Mouse (Mus musculus) brain, embryonic 18.5 days (tissue): ENCODE results near the gene Phf5a.

Experiments
- DNase-seq: peaks from one replicate; pipeline ENCODE4 v3.0.0-alpha.2; 2012; ENCODE audit warnings: low read depth, low spot score

The Phf5a gene

GRCm38 (mm10) chr15:81848301-81848700 lies 23.4 kb downstream of the Phf5a start:
- no peak for DNase-seq

GRCm38 (mm10) chr15:81847861-81848260 lies 23.9 kb downstream of the Phf5a start:
- DNase-seq, result no peak

- no peak for DNase-seq
Observed at GRCm38 (mm10) chr15:81847161-81847560, 24.6 kb downstream of the Phf5a start.

GRCm38 (mm10) chr15:81846755-81847154 lies 25.0 kb downstream of the Phf5a start:
- no peak for DNase-seq

DNA sequence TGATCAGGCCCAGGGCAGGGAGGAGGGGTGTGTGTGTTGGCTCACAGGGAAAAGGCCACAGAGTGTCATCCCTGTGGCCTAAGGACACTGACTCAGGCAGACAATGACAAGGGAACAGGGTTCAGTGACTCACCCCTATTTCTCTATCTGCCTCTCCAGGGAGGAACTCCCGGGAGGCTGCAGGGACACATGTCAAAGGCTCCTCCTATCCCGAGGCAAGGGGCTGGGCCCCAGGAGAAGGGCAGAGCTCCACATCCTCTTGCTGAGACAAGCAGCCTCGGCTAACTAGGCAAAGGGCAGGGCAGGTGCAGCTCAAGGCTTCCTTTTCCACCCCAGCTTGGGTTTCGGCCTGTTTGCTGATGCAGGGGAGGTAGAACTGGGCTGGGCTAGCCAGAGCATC lies 26.0 kb downstream of the Phf5a start:
- DNase-seq, result no peak

GRCm38 (mm10) chr15:81845033-81845625 lies 26.6 kb downstream of the Phf5a start:
- no peak for DNase-seq

GRCm38 (mm10) chr15:81842275-81842674 lies 29.4 kb downstream of the Phf5a start:
- DNase-seq, result no peak

- no peak for DNase-seq
Observed at GRCm38 (mm10) chr15:81840306-81840705, 31.4 kb downstream of the Phf5a start.

DNA sequence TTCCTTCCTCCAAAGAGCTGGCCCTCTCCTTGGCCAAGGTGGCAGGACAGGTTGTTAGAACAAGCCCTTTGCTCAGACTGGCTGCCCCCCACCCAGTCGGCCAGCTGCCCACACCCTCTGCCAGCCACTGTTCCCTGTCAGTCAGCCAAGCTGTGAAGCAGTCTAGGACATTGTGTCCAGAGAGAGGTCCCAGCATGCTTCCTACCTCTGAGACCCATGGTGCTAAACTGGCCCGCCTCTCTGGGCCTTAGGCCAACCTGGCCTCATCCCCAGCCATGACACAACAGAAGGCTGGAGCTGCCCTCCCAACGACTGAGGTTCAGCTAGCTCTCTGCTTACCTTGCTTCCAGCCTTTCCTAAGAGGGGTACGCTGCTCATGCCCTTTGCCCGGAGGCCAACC lies 32.1 kb downstream of the Phf5a start:
- DNase-seq, result no peak

GRCm38 (mm10) chr15:81838554-81839235 lies 33.0 kb downstream of the Phf5a start:
- no peak for DNase-seq

GRCm38 (mm10) chr15:81836966-81837920 lies 34.5 kb downstream of the Phf5a start:
- no peak for DNase-seq

- no peak for DNase-seq
Observed at GRCm38 (mm10) chr15:81836124-81836821, 35.4 kb downstream of the Phf5a start.

GRCm38 (mm10) chr15:81835007-81835880 lies 36.5 kb downstream of the Phf5a start:
- DNase-seq, result no peak

DNA sequence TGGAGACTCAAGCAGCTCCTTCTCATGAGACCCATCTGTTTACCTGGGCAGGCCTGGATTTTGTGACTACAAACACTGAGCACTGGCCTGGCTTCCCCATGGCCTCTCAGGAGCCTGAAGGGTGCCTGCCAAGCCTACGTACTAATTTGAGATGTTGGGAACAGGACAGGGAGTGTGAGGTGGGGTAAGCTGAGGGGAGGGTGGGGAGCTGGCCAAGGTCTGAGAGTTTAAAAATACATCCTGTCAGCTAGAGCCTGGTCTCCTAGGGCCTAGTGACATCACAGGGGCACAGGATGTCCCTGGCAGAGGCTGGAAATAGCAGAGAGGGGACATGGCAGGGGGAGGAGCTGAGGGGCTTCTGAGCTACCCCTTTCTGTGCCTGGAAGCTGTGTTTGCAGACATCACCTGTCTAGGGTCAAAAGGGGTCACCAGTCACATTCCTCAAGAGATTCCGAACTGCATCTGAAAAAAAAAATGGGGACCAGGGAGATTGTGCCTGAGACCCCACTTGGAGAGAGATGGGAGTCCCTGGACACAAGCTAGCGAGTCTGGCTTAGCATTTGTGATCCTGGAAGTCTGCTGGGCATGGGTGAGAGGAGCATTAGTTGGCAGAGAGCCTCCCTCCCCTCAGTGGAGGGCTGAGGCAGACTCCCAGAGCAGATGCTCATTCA lies 37.4 kb downstream of the Phf5a start:
- no peak for DNase-seq

GRCm38 (mm10) chr15:81833481-81833880 lies 38.2 kb downstream of the Phf5a start:
- no peak for DNase-seq

GRCm38 (mm10) chr15:81832219-81832618 lies 39.5 kb downstream of the Phf5a start:
- no peak for DNase-seq

GRCm38 (mm10) chr15:81831136-81831825 lies 40.4 kb downstream of the Phf5a start:
- DNase-seq, result peak; percentile 66

DNA sequence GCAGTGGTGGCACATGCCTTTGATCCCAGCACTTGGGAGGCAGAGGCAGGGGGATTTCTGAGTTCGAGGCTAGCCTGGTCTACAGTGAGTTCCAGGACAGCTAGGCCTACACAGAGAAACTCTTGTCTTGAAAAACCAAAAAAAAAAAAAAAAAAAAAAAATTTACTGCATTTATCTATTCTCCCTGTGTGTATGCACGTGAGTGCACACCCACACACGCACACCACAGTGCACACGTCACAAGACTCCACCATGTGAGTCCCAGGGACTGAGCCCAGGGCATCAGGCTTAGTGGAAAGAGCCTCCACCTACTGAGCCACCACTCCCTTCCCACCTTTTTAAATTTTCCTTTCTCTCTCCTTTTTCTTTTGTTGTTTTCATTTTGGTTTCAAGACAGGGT lies 41.2 kb downstream of the Phf5a start:
- no peak for DNase-seq

GRCm38 (mm10) chr15:81829208-81829580 lies 42.5 kb downstream of the Phf5a start:
- DNase-seq, result no peak
